Comparison of ENCODE assay signal across 8 mouse cellular contexts in the genomic region with DNA sequence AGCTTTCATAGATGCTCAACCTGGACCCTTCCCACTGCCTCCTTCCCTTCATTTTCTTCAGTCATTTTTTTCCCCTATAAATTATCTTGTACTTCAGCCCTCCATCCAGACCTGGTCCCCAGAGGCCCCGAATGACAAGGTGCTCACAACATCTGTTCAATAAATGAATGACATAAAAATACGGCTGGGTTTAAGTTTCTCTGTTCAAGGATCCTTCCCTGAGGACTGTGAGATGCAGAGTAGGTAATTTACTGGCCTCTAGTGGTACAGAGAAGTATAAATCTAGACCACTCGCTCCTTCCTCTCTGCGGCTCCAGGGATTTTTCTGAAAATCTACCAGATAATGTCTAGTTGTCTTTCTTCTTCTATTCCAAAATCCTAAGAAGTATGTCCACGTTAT. TPM values are rescaled to one million over a fixed set of nuclear protein-coding genes. Genes with fewer than 3 reads are reported as not detected.
A peak's percentile ranks its signal among the peaks of the same experiment; 100 is the strongest.
DNase-seq lines count a peak whose midpoint lies in the region; ATAC-seq and TF ChIP-seq lines count a peak whose summit lies in the region.

No protein-coding gene starts in this region.

- no peak overlapping the region for H3K4me2 ChIP-seq in embryonic facial prominence, embryonic 11.5 days (ENCODE audit: low read depth, low read length)
- no peak overlapping the region for H3K4me2 ChIP-seq in limb, embryonic 11.5 days (ENCODE audit: low read depth, severe bottlenecking)
- H3K4me2 ChIP-seq in midbrain, embryonic 14.5 days (ENCODE audit: low read length): no peak overlapping the region

- H3K27me3 ChIP-seq in embryonic facial prominence, embryonic 11.5 days (ENCODE audit: control insufficient read depth, insufficient read depth, low read length): no peaks in the 10 kb centered on the region
- no peaks in the 10 kb centered on the region for H3K27me3 ChIP-seq in embryonic facial prominence, embryonic 10.5 days (replicated peaks; ENCODE audit: low read depth, poor library complexity, severe bottlenecking)
- H3K27me3 ChIP-seq in limb, embryonic 11.5 days (ENCODE audit: control insufficient read depth, insufficient read depth, low read length): no peaks in the 10 kb centered on the region
- no peaks in the 10 kb centered on the region for H3K27me3 ChIP-seq in limb, embryonic 10.5 days (ENCODE audit: low read depth, poor library complexity, severe bottlenecking)
- no peaks in the 10 kb centered on the region for H3K27me3 ChIP-seq in midbrain, embryonic 14.5 days (ENCODE audit: control insufficient read depth, insufficient read depth, low read length)

- H3K4me3 ChIP-seq in embryonic facial prominence, embryonic 11.5 days (ENCODE audit: low read depth, low read length): no peak overlapping the region
- H3K4me3 ChIP-seq in embryonic facial prominence, embryonic 10.5 days: no peak overlapping the region
- H3K4me3 ChIP-seq in limb, embryonic 11.5 days (ENCODE audit: low read depth, low read length): no peak overlapping the region
- H3K4me3 ChIP-seq in limb, embryonic 10.5 days: no peak overlapping the region
- H3K4me3 ChIP-seq in embryonic fibroblast, embryonic 13.5 days (ENCODE audit: insufficient read depth, low read length): no peak overlapping the region
- no peak overlapping the region for H3K4me3 ChIP-seq in midbrain, embryonic 14.5 days (replicated peaks; ENCODE audit: low read depth, low read length)

- no peaks in the 10 kb centered on the region for H3K9me3 ChIP-seq in embryonic facial prominence, embryonic 11.5 days (replicated peaks; ENCODE audit: control insufficient read depth, low read length)
- no peaks in the 10 kb centered on the region for H3K9me3 ChIP-seq in embryonic facial prominence, embryonic 10.5 days
- H3K9me3 ChIP-seq in limb, embryonic 11.5 days (ENCODE audit: control insufficient read depth, low read length): no peaks in the 10 kb centered on the region
- H3K9me3 ChIP-seq in limb, embryonic 10.5 days (replicated peaks): no peaks in the 10 kb centered on the region
- H3K9me3 ChIP-seq in midbrain, embryonic 14.5 days (ENCODE audit: control insufficient read depth, low read length): no peaks in the 10 kb centered on the region

- ATAC-seq in embryonic facial prominence, embryonic 11.5 days (replicated peaks; ENCODE audit: insufficient number of reproducible peaks, low FRiP score, low TSS enrichment, low read depth): no peak
- ATAC-seq in limb, embryonic 11.5 days (ENCODE audit: insufficient number of reproducible peaks, low FRiP score, low TSS enrichment, low read depth): peak; percentile 63; the same call in 1 of the 2 replicates
- ATAC-seq in midbrain, embryonic 14.5 days (ENCODE audit: low FRiP score, low TSS enrichment): peak; percentile 26; the same call in 1 of the 2 replicates
- ATAC-seq in inflammation-experienced regulatory T-cells, adult 6 months: no peak

- no peak for TF ChIP-seq CTCF in embryonic fibroblast, embryonic 13.5 days (IDR thresholded peaks at IDR 0.05; ENCODE audit: borderline replicate concordance, insufficient read depth, low read length)

- 69% methylated on average over 5 of the region's 5 CpGs for WGBS in embryonic facial prominence, embryonic 11.5 days
- 73% methylated on average over 5 of the region's 5 CpGs for WGBS in embryonic facial prominence, embryonic 10.5 days
- 67% methylated on average over 5 of the region's 5 CpGs for WGBS in limb, embryonic 11.5 days
- WGBS in limb, embryonic 10.5 days: 84% methylated on average over 5 of the region's 5 CpGs
- WGBS in midbrain, embryonic 14.5 days: 51% methylated on average over 5 of the region's 5 CpGs

- H3K9ac ChIP-seq in embryonic facial prominence, embryonic 11.5 days (replicated peaks; ENCODE audit: low read length): no peak overlapping the region
- H3K9ac ChIP-seq in limb, embryonic 11.5 days (ENCODE audit: low read length): no peak overlapping the region
- no peak overlapping the region for H3K9ac ChIP-seq in midbrain, embryonic 14.5 days (replicated peaks; ENCODE audit: low read length)

- DNase-seq in embryonic facial prominence, embryonic 11.5 days (ENCODE audit: low spot score): peak; percentile 31
- no peak for DNase-seq in embryonic facial prominence, embryonic 10.5 days (ENCODE audit: low spot score)
- no peak for DNase-seq in limb, embryonic 11.5 days (ENCODE audit: low spot score)
- no peak for DNase-seq in limb, embryonic 10.5 days (ENCODE audit: low spot score)
- peak; percentile 68 for DNase-seq in midbrain, embryonic 14.5 days
- DNase-seq in adrenal gland, postnatal 4 days (ENCODE audit: low spot score in 2 of 2): no peak

- H3K27ac ChIP-seq in embryonic facial prominence, embryonic 11.5 days (replicated peaks; ENCODE audit: low read depth, low read length): no peak overlapping the region
- no peak overlapping the region for H3K27ac ChIP-seq in embryonic facial prominence, embryonic 10.5 days (replicated peaks)
- no peak overlapping the region for H3K27ac ChIP-seq in limb, embryonic 11.5 days (replicated peaks; ENCODE audit: low read depth, low read length)
- H3K27ac ChIP-seq in limb, embryonic 10.5 days: no peak overlapping the region
- 0 out of 2 replicates have a peak overlapping the region, but pooled peaks have one; percentile 12 for H3K27ac ChIP-seq in embryonic fibroblast, embryonic 13.5 days (ENCODE audit: insufficient read depth, low read length)
- no peak overlapping the region for H3K27ac ChIP-seq in midbrain, embryonic 14.5 days (replicated peaks; ENCODE audit: low read depth, low read length)

- H3K36me3 ChIP-seq in embryonic facial prominence, embryonic 11.5 days (replicated peaks; ENCODE audit: control insufficient read depth, insufficient read depth, low read depth, low read length): no peaks in the 10 kb centered on the region
- 0 out of 2 replicates have a peak, but pooled peaks cover 11% of the 10 kb centered on the region for H3K36me3 ChIP-seq in embryonic facial prominence, embryonic 10.5 days (replicated peaks)
- no peaks in the 10 kb centered on the region for H3K36me3 ChIP-seq in limb, embryonic 11.5 days (ENCODE audit: control insufficient read depth, insufficient read depth, low read length)
- H3K36me3 ChIP-seq in limb, embryonic 10.5 days: peaks cover 7% of the 10 kb centered on the region
- no peaks in the 10 kb centered on the region for H3K36me3 ChIP-seq in midbrain, embryonic 14.5 days (ENCODE audit: control insufficient read depth, insufficient read depth, low read length)

- no peak for TF ChIP-seq POLR2A in embryonic fibroblast, embryonic 13.5 days (IDR thresholded peaks at IDR 0.05; ENCODE audit: low read depth, low read length)

- no peaks in the 10 kb centered on the region for H3K4me1 ChIP-seq in embryonic facial prominence, embryonic 11.5 days (ENCODE audit: control insufficient read depth, insufficient read depth, low read length)
- H3K4me1 ChIP-seq in embryonic facial prominence, embryonic 10.5 days: peaks cover 19% of the 10 kb centered on the region
- peaks cover 3% of the 10 kb centered on the region; the same call in 1 of the 2 replicates for H3K4me1 ChIP-seq in limb, embryonic 11.5 days (ENCODE audit: control insufficient read depth, insufficient read depth, low read length)
- H3K4me1 ChIP-seq in limb, embryonic 10.5 days: peaks cover 20% of the 10 kb centered on the region; the same call in 1 of the 2 replicates
- H3K4me1 ChIP-seq in embryonic fibroblast, embryonic 13.5 days (ENCODE audit: control insufficient read depth, insufficient read depth, low read length): peaks cover 15% of the 10 kb centered on the region
- H3K4me1 ChIP-seq in midbrain, embryonic 14.5 days (ENCODE audit: control insufficient read depth, insufficient read depth, low read length): peaks cover 7% of the 10 kb centered on the region

RNA-seq across cellular contexts. Expression of a gene that starts 26.5 kb away (rescaled TPM):
- 45.6 and 47.4 TPM in 2 replicates for polyA plus RNA-seq in embryonic facial prominence, embryonic 11.5 days (2014; fragmentation: Nextera tagmentation; extraction: Ambion mirVana)
- polyA plus RNA-seq in embryonic facial prominence, embryonic 10.5 days (2016; fragmentation: Nextera tagmentation; extraction: Ambion mirVana): 42.8 and 45.7 TPM in 2 replicates
- polyA plus RNA-seq in limb, embryonic 11.5 days (2014; fragmentation: Nextera tagmentation; extraction: Ambion mirVana): 59.5 and 67.6 TPM in 2 replicates
- polyA plus RNA-seq in limb, embryonic 10.5 days (2016; fragmentation: Nextera tagmentation; extraction: Ambion mirVana): 50.0 and 53.3 TPM in 2 replicates
- 44.7 and 53.3 TPM in 2 replicates for polyA plus RNA-seq in embryonic fibroblast, embryonic 13.5 days (2011; ENCODE audit: insufficient read length, low read depth, missing spikeins)
- 16.4 and 25.2 TPM in 2 replicates for polyA plus RNA-seq in midbrain, embryonic 14.5 days (2014; fragmentation: Nextera tagmentation; extraction: Ambion mirVana)
- not detected for polyA plus RNA-seq in inflammation-experienced regulatory T-cells, adult 6 months (2017; shearing (Covaris generic))
- 10 to 100 TPM; 68.0 to 81.8 TPM for total RNA-seq in adrenal gland, postnatal 4 days (2021)

Comparison
In these comparisons a context has a peak if more than half of its experiments do, and no peak if none do; other contexts are left out.
1. DNase-seq: peak in embryonic facial prominence, embryonic 11.5 days (single experiment) and midbrain, embryonic 14.5 days (single experiment); none in embryonic facial prominence, embryonic 10.5 days (single experiment), limb, embryonic 11.5 days (single experiment), limb, embryonic 10.5 days (single experiment) and adrenal gland, postnatal 4 days (0 of 2).
2. ATAC-seq: peak in limb, embryonic 11.5 days (single experiment) and midbrain, embryonic 14.5 days (single experiment); none in embryonic facial prominence, embryonic 11.5 days (single experiment) and inflammation-experienced regulatory T-cells, adult 6 months (single experiment).
3. RNA of a gene that starts 26.5 kb away (polyA plus RNA-seq): 59.5 to 67.6 TPM in limb, embryonic 11.5 days, 44.7 to 53.3 TPM in embryonic fibroblast, embryonic 13.5 days, 50.0 to 53.3 TPM in limb, embryonic 10.5 days, 45.6 to 47.4 TPM in embryonic facial prominence, embryonic 11.5 days, 42.8 to 45.7 TPM in embryonic facial prominence, embryonic 10.5 days and 16.4 to 25.2 TPM in midbrain, embryonic 14.5 days; not detected in inflammation-experienced regulatory T-cells, adult 6 months; every median in the first group is over 10 times any median in the second.